20 mouse cellular contexts compared by ENCODE assay signal in genomic region chr9:120283556-120283955, GRCm38 (mm10). TPM values are rescaled to one million over a fixed set of nuclear protein-coding genes. Genes with fewer than 3 reads are reported as not detected.
DNase-seq lines count a peak whose midpoint lies in the region; ATAC-seq lines count a peak whose summit lies in the region.
"Had no signal": no experiment of that assay in that cellular context is flagged by ENCODE, and none has a peak within 500 bp of the region (broad histone marks: within the 10 kb centered on the region; RNA-seq: fewer than 3 reads in every experiment).

No protein-coding gene starts in this region.

- DNase-seq in frontal cortex, postnatal 25 days (ENCODE audit: low spot score in 2 of 2) = no peak
- peak; percentile 85 for DNase-seq in brain, adult 2 months (ENCODE audit: low read depth, low spot score)
- DNase-seq in layer of hippocampus, postnatal 14 days (ENCODE audit: low spot score in 2 of 2) = peak; percentile 26 to 43
- peak; percentile 55 to 66 for DNase-seq in right cerebral cortex, postnatal 10 days (ENCODE audit: low spot score in 2 of 2)
- DNase-seq in heart, postnatal 10 days = no peak
- no peak for DNase-seq in MN1 (ENCODE audit: low spot score)
- no peak for DNase-seq in gastrocnemius, postnatal 10 days
- DNase-seq: adrenal gland, postnatal 14 days; cerebellum, adult 11 months; cerebellum, postnatal 25 days; gastrocnemius, postnatal 36 days; kidney, adult 2 months; kidney, postnatal 10 days; liver; retina, postnatal 1 day; thymus, postnatal 14 days had no signal

- peak; percentile 71 for ATAC-seq in frontal cortex, adult (ENCODE audit: low TSS enrichment)
- ATAC-seq: activated CD4-positive, CD25-positive, alpha-beta regulatory T cell, adult 4 months; lung, postnatal 0 days; Patski had no signal

- intact Hi-C loops in heart, postnatal 10 days (cut with DNase I) = no loop called here

RNA-seq across cellular contexts. Expression of gene Myrip, which starts 17.8 kb away (rescaled TPM):
- 10 to 100 TPM; 51.9 to 58.0 TPM for total RNA-seq in layer of hippocampus, postnatal 14 days (2021)
- 1 to 10 TPM; 2.3 to 3.8 TPM for total RNA-seq in heart, postnatal 10 days (2021)
- 1 to 10 TPM in 1 of 2 experiments, under 1 TPM in 1; 0.54 to 1.5 TPM for total RNA-seq in gastrocnemius, postnatal 10 days (2021)

Comparison
In these comparisons a context has a peak if more than half of its experiments do, and no peak if none do; other contexts are left out.
1. DNase-seq: peak in brain, adult 2 months (single experiment), layer of hippocampus, postnatal 14 days (2 of 2) and right cerebral cortex, postnatal 10 days (2 of 2); none in frontal cortex, postnatal 25 days (0 of 2), heart, postnatal 10 days (0 of 2), MN1 (single experiment) and gastrocnemius, postnatal 10 days (single experiment).
2. RNA of gene Myrip, which starts 17.8 kb away (total RNA-seq): 51.9 to 58.0 TPM in layer of hippocampus, postnatal 14 days; 2.3 to 3.8 TPM in heart, postnatal 10 days and 0.54 to 1.5 TPM in gastrocnemius, postnatal 10 days; every median in the first group is over 10 times any median in the second.